Mouse (Mus musculus) lung, adult 2 months (tissue): ENCODE data around the gene Arpp21.

Source experiments
- CTCF ChIP-seq: fragments of 200-500 bp; IDR thresholded peaks from 2 replicates; pipeline ENCODE4 v1.5.1; 2011; ENCODE audit warnings: mild to moderate bottlenecking, low read length, control low read depth; ENCODE audit not compliant: insufficient read depth
- POLR2A ChIP-seq: fragments of 200-500 bp; IDR thresholded peaks from 2 replicates; pipeline ENCODE4 v1.6.1; 2011; ENCODE audit warnings: low read depth, mild to moderate bottlenecking, control low read depth, low read length, borderline replicate concordance; ENCODE audit errors: extremely low read depth

DNA sequence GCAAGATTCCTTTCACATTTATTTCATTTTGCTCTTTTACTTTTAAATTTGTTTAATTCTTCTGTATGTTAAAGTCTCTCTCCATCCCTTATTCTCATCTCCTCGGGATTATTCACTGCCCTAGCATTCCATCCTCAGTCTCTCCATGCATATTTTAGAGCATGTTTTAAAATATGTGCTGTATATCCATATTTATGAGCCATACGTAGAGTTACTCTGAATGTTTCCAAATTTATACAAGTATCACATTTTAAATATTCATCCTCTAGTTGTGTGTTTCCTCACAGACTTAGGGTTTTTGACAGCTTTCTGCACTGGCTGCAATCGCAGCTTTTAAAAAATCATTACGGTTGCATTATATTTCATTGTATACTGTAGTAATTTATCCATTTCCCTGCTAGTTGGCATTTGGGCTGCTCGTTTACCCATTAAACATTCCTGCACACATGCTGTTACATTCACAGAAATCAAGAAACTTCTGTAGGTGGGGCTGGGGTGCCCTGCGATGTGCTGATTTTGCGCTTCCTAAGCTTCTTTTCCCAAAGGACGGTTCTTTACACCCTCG is 187.8 kb downstream of the Arpp21 start:
- no peak for TF ChIP-seq CTCF
- TF ChIP-seq POLR2A, result no peak
